Mouse (Mus musculus) CD8-positive naive resting alpha-beta T cell, adult 2 months (primary cell): ENCODE measurements at regions not wholly inside any gene's neighbourhood (a gene's known extent, or its start where the extent isn't known, plus 50 kb on each side); places are given as distances from the start of the nearest gene placed in this dataset.

Source experiments
- DNase-seq, 2 experiments: peaks; one replicate each; pipeline ENCODE4 v3.0.0; 2022; ENCODE audit warnings: low read depth in 2 of 2, low spot score in 2 of 2

DNA sequence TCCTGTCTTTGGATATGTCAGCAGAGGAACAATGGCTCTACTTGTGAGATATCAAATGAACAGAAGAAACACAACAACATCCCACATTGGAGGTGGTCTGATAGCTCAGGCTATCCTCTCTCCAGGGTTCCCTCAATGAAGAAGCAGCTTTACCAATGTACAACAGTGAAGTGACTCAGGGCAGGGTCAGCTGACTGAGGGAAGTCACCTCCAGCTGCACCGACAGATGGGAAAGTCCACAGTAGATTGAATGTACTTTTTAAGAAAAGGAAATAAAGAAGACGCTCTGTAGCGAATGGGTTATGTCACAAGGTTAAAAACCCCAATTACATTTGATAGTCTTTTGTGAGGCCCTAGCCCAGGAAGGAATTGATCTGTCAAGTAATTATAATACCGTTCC lies 62.6 kb upstream of the Tnfaip3 start:
- no peak for DNase-seq

- no peak for DNase-seq
Observed at GRCm38 (mm10) chr10:19068377-19068776, 52.9 kb upstream of the Tnfaip3 start.

- DNase-seq, result no peak
Observed at GRCm38 (mm10) chr10:19067623-19068022, 52.2 kb upstream of the Tnfaip3 start.

GRCm38 (mm10) chr10:19066821-19067350 lies 51.4 kb upstream of the Tnfaip3 start:
- no peak for DNase-seq
